Mouse (Mus musculus) liver, embryonic 16.5 days (tissue): ENCODE data around the gene Rpia. TPM values are rescaled to one million over a fixed set of nuclear protein-coding genes. Genes with fewer than 3 reads are reported as not detected.

ENCODE experiments used
- ATAC-seq: fragments of 200-750 bp; cut with Nextera tagmentation; 2 replicates; pipeline ENCODE4 v1.8.0; 2017; ENCODE audit warnings: low read depth, mild to moderate bottlenecking, moderate number of reproducible peaks, moderate library complexity
- H3K27ac ChIP-seq: fragments of 300-500 bp; sonication (generic); 2 replicates; pipeline ENCODE4 v1.5.1; 2014; ENCODE audit warnings: mild to moderate bottlenecking, low read length
- H3K27me3 ChIP-seq: fragments of 300-500 bp; sonication (generic); 2 replicates; pipeline ENCODE4 v1.6.1; 2014; ENCODE audit warnings: low read depth, low read length, mixed read lengths; ENCODE audit not compliant: control insufficient read depth, insufficient read depth
- H3K36me3 ChIP-seq: fragments of 300-500 bp; sonication (generic); 2 replicates; pipeline ENCODE4 v1.6.1; 2014; ENCODE audit warnings: mild to moderate bottlenecking; ENCODE audit not compliant: control insufficient read depth, insufficient read depth
- H3K4me1 ChIP-seq: fragments of 300-500 bp; sonication (generic); 2 replicates; pipeline ENCODE4 v1.6.1; 2014; ENCODE audit warnings: low read depth, low read length, mixed read lengths; ENCODE audit not compliant: control insufficient read depth
- H3K4me2 ChIP-seq: fragments of 300-500 bp; sonication (generic); 2 replicates; pipeline ENCODE4 v1.6.1; 2014; ENCODE audit warnings: low read depth, low read length, mixed read lengths
- H3K4me3 ChIP-seq: fragments of 300-500 bp; sonication (generic); 2 replicates; pipeline ENCODE4 v1.5.1; 2014; ENCODE audit warnings: low read depth, mild to moderate bottlenecking, low read length
- H3K9ac ChIP-seq: fragments of 300-500 bp; sonication (generic); 2 replicates; pipeline ENCODE4 v1.6.1; 2014; ENCODE audit warnings: low read depth, low read length
- H3K9me3 ChIP-seq: fragments of 300-500 bp; sonication (generic); replicated peaks from 2 replicates; pipeline ENCODE4 v1.6.1; 2016; ENCODE audit warnings: low read length; ENCODE audit not compliant: control insufficient read depth
- WGBS: fragments of 180-500 bp; shearing (Covaris S2); extraction: QIAGEN DNeasy Blood & Tissue Kit; methylation state at CpG from one replicate; pipeline ENCODE4 v1.1.7; 2014; ENCODE audit not compliant: insufficient replicate concordance; 5-methylcytosine and 5-hydroxymethylcytosine counted together
- polyA plus RNA-seq: library from polyadenylated mRNA; unstranded; fragments of >200 nt; fragmentation: Nextera tagmentation; extraction: Ambion mirVana; gene quantifications from 2 replicates; pipeline ENCODE4 v1.2.1, GENCODE M21; 2015

Gene Rpia
- polyA plus RNA-seq, 1 experiment from 2014 or later: 2.0 TPM

GRCm38 (mm10) chr6:70811557-70812525, 19.8 kb upstream of the Rpia start:
- Histone ChIP-seq H3K36me3 (no peaks in the 10 kb centered on the region), H3K27ac (no peak overlapping the region), H3K9me3 (no peaks in the 10 kb centered on the region), H3K9ac (no peak overlapping the region), H3K4me2 (no peak overlapping the region), H3K27me3 (no peaks in the 10 kb centered on the region), H3K4me3 (no peak overlapping the region), H3K4me1 (no peaks in the 10 kb centered on the region)
- WGBS: 13% methylated on average over 6 of the region's 6 CpGs
- ATAC-seq: no peak

GRCm38 (mm10) chr6:70810524-70810923, 18.5 kb upstream of the Rpia start:
- Histone ChIP-seq H3K4me2 (no peak overlapping the region), H3K9me3 (no peaks in the 10 kb centered on the region), H3K4me3 (no peak overlapping the region), H3K4me1 (peaks cover 4% of the 10 kb centered on the region), H3K36me3 (no peaks in the 10 kb centered on the region), H3K27ac (no peak overlapping the region), H3K27me3 (no peaks in the 10 kb centered on the region), H3K9ac (no peak overlapping the region)
- ATAC-seq: no peak
- WGBS: 44% methylated on average over 1 of the region's 1 CpGs

GRCm38 (mm10) chr6:70806514-70806912, 14.5 kb upstream of the Rpia start:
- Histone ChIP-seq H3K36me3 (no peaks in the 10 kb centered on the region), H3K4me1 (peaks cover 11% of the 10 kb centered on the region), H3K4me3 (no peak overlapping the region), H3K27ac (no peak overlapping the region), H3K27me3 (no peaks in the 10 kb centered on the region), H3K4me2 (no peak overlapping the region), H3K9ac (no peak overlapping the region), H3K9me3 (no peaks in the 10 kb centered on the region)
- ATAC-seq: no peak
- 57% methylated on average over 1 of the region's 1 CpGs for WGBS

GRCm38 (mm10) chr6:70805820-70806513, 13.9 kb upstream of the Rpia start:
- Histone ChIP-seq H3K4me3 (peak overlapping the region; percentile 27; the same call in 1 of the 2 replicates), H3K27me3 (no peaks in the 10 kb centered on the region), H3K4me2 (peak overlapping the region; percentile 59), H3K9ac (no peak overlapping the region), H3K4me1 (peaks cover 11% of the 10 kb centered on the region), H3K9me3 (no peaks in the 10 kb centered on the region), H3K27ac (no peak overlapping the region), H3K36me3 (no peaks in the 10 kb centered on the region)
- WGBS: 22% methylated on average over 13 of the region's 13 CpGs
- ATAC-seq: peak; percentile 56

- Histone ChIP-seq H3K36me3 (no peaks in the 10 kb centered on the region), H3K9me3 (no peaks in the 10 kb centered on the region), H3K4me1 (peaks cover 11% of the 10 kb centered on the region), H3K9ac (peak overlapping the region; percentile 4; the same call in 1 of the 2 replicates), H3K27ac (peak overlapping the region; percentile 10; the same call in 1 of the 2 replicates), H3K4me2 (peak overlapping the region; percentile 59), H3K27me3 (no peaks in the 10 kb centered on the region), H3K4me3 (peak overlapping the region; percentile 32)
- 6% methylated on average over 7 of the region's 7 CpGs for WGBS
- peak; percentile 76 for ATAC-seq
Observed at GRCm38 (mm10) chr6:70805267-70805666, 13.2 kb upstream of the Rpia start.

- Histone ChIP-seq H3K4me1 (peaks cover 11% of the 10 kb centered on the region), H3K27me3 (no peaks in the 10 kb centered on the region), H3K9ac (no peak overlapping the region), H3K4me2 (peak overlapping the region; percentile 59), H3K9me3 (no peaks in the 10 kb centered on the region), H3K36me3 (no peaks in the 10 kb centered on the region), H3K4me3 (no peak overlapping the region), H3K27ac (no peak overlapping the region)
- ATAC-seq: no peak
- WGBS: 25% methylated on average over 3 of the region's 3 CpGs
Observed at GRCm38 (mm10) chr6:70804632-70805031, 12.6 kb upstream of the Rpia start.

- Histone ChIP-seq H3K4me1 (peaks cover 25% of the 10 kb centered on the region), H3K27me3 (no peaks in the 10 kb centered on the region), H3K27ac (no peak overlapping the region; the same call in 1 of the 2 replicates), H3K9ac (peak overlapping the region; percentile 40; the same call in 1 of the 2 replicates), H3K9me3 (no peaks in the 10 kb centered on the region), H3K4me3 (no peak overlapping the region), H3K4me2 (peak overlapping the region; percentile 21; the same call in 1 of the 2 replicates), H3K36me3 (no peaks in the 10 kb centered on the region)
- ATAC-seq: peak; percentile 70
- WGBS: 8% methylated on average over 9 of the region's 9 CpGs
Observed at GRCm38 (mm10) chr6:70797581-70798251, 5.7 kb upstream of the Rpia start.

- H3K27ac ChIP-seq: no peak overlapping the region; the same call in 1 of the 2 replicates
- peaks cover 26% of the 10 kb centered on the region for H3K4me1 ChIP-seq
- ATAC-seq: no peak
- no peak overlapping the region for H3K9ac ChIP-seq
- no peaks in the 10 kb centered on the region for H3K36me3 ChIP-seq
- WGBS: 46% methylated on average over 6 of the region's 6 CpGs
- no peaks in the 10 kb centered on the region for H3K27me3 ChIP-seq
- H3K4me3 ChIP-seq: no peak overlapping the region
- no peaks in the 10 kb centered on the region for H3K9me3 ChIP-seq
- H3K4me2 ChIP-seq: no peak overlapping the region
Observed at GRCm38 (mm10) chr6:70796940-70797339, 4.9 kb upstream of the Rpia start.
